14 mouse cellular contexts compared by ENCODE assay signal in genomic region chr12:104822838-104823599, GRCm38 (mm10). TPM values are rescaled to one million over a fixed set of nuclear protein-coding genes. Genes with fewer than 3 reads are reported as not detected.
A peak's percentile ranks its signal among the peaks of the same experiment; 100 is the strongest.
DNase-seq lines count a peak whose midpoint lies in the region; ATAC-seq and TF ChIP-seq lines count a peak whose summit lies in the region.
"Had no signal": no experiment of that assay in that cellular context is flagged by ENCODE, and none has a peak within 500 bp of the region (broad histone marks: within the 10 kb centered on the region; RNA-seq: fewer than 3 reads in every experiment).

No protein-coding gene starts in this region.

- no peak overlapping the region for H3K9ac ChIP-seq in forebrain, postnatal 0 days
- H3K9ac ChIP-seq in liver, embryonic 12.5 days, result 0 out of 2 replicates have a peak overlapping the region, but pooled peaks have one; percentile 23
- no peak overlapping the region for H3K9ac ChIP-seq in kidney, postnatal 0 days (ENCODE audit: low read depth, low read length)
- H3K9ac ChIP-seq in heart, embryonic 12.5 days, result no peak overlapping the region
- H3K9ac ChIP-seq: heart, embryonic 15.5 days; midbrain, embryonic 12.5 days had no signal

- H3K36me3 ChIP-seq in forebrain, postnatal 0 days (ENCODE audit: insufficient read depth), result no peaks in the 10 kb centered on the region
- H3K36me3 ChIP-seq in forebrain, embryonic 10.5 days (replicated peaks), result no peaks in the 10 kb centered on the region
- H3K36me3 ChIP-seq in liver, embryonic 12.5 days, result no peaks in the 10 kb centered on the region
- H3K36me3 ChIP-seq in kidney, postnatal 0 days (ENCODE audit: insufficient read depth, low read length), result no peaks in the 10 kb centered on the region
- no peaks in the 10 kb centered on the region for H3K36me3 ChIP-seq in heart, embryonic 12.5 days
- H3K36me3 ChIP-seq: heart, embryonic 15.5 days; midbrain, embryonic 12.5 days had no signal

- TF ChIP-seq CTCF in forebrain, postnatal 0 days (IDR thresholded peaks at IDR 0.05; ENCODE audit: low read depth), result peak; percentile 23; the same call in 1 of the 2 replicates
- peak; percentile 30; the same call in 1 of the 2 replicates for TF ChIP-seq CTCF in kidney, postnatal 0 days (IDR thresholded peaks at IDR 0.05; ENCODE audit: low read depth)

- ATAC-seq in forebrain, postnatal 0 days, result no peak
- ATAC-seq in liver, embryonic 12.5 days, result no peak
- 0 out of 2 replicates have a peak, but pooled peaks have one; percentile 41 for ATAC-seq in kidney, postnatal 0 days (replicated peaks; ENCODE audit: low FRiP score, low read depth)
- ATAC-seq in megakaryocyte progenitor cell, adult 5-6 weeks (replicated peaks; ENCODE audit: poor library complexity), result peak; percentile 32; the same call in 1 of the 2 replicates
- ATAC-seq in heart, embryonic 12.5 days (ENCODE audit: insufficient number of reproducible peaks, low FRiP score), result no peak
- ATAC-seq: forebrain, embryonic 16.5 days had no signal

- H3K9me3 ChIP-seq in forebrain, postnatal 0 days (ENCODE audit: low read length), result no peaks in the 10 kb centered on the region
- H3K9me3 ChIP-seq in forebrain, embryonic 10.5 days, result no peaks in the 10 kb centered on the region
- H3K9me3 ChIP-seq in liver, embryonic 12.5 days (replicated peaks), result no peaks in the 10 kb centered on the region
- no peaks in the 10 kb centered on the region for H3K9me3 ChIP-seq in kidney, postnatal 0 days (replicated peaks; ENCODE audit: low read length)
- H3K9me3 ChIP-seq in heart, embryonic 12.5 days (replicated peaks), result no peaks in the 10 kb centered on the region
- H3K9me3 ChIP-seq: heart, embryonic 15.5 days; midbrain, embryonic 12.5 days had no signal

- H3K27ac ChIP-seq in forebrain, postnatal 0 days (ENCODE audit: low read depth, low read length), result no peak overlapping the region
- no peak overlapping the region for H3K27ac ChIP-seq in forebrain, embryonic 10.5 days
- peak overlapping the region; percentile 95 for H3K27ac ChIP-seq in liver, embryonic 12.5 days
- 0 out of 2 replicates have a peak overlapping the region, but pooled peaks have one; percentile 68 for H3K27ac ChIP-seq in kidney, postnatal 0 days
- no peak overlapping the region for H3K27ac ChIP-seq in heart, embryonic 12.5 days (ENCODE audit: poor library complexity, severe bottlenecking)
- H3K27ac ChIP-seq: midbrain, embryonic 12.5 days had no signal

- 90% methylated on average over 10 of the region's 10 CpGs for WGBS in forebrain, postnatal 0 days
- 91% methylated on average over 10 of the region's 10 CpGs for WGBS in forebrain, embryonic 10.5 days
- 81% methylated on average over 10 of the region's 10 CpGs for WGBS in liver, embryonic 12.5 days (ENCODE audit: insufficient replicate concordance)
- 80% methylated on average over 10 of the region's 10 CpGs for WGBS in kidney, postnatal 0 days
- 79% methylated on average over 10 of the region's 10 CpGs for WGBS in heart, embryonic 12.5 days

- H3K4me3 ChIP-seq in forebrain, postnatal 0 days (ENCODE audit: low read depth, low read length), result no peak overlapping the region
- no peak overlapping the region for H3K4me3 ChIP-seq in forebrain, embryonic 10.5 days
- no peak overlapping the region for H3K4me3 ChIP-seq in liver, embryonic 12.5 days
- no peak overlapping the region for H3K4me3 ChIP-seq in kidney, postnatal 0 days (replicated peaks; ENCODE audit: low read depth, low read length)
- H3K4me3 ChIP-seq in heart, embryonic 12.5 days, result no peak overlapping the region
- H3K4me3 ChIP-seq: heart, embryonic 15.5 days; midbrain, embryonic 12.5 days had no signal

- DNase-seq in forebrain, postnatal 0 days, result no peak
- DNase-seq in forebrain, embryonic 10.5 days (ENCODE audit: extremely low spot score, low spot score), result no peak
- no peak for DNase-seq in liver
- DNase-seq in kidney, postnatal 0 days (ENCODE audit: low spot score), result no peak
- DNase-seq in heart, adult 8-10 months (ENCODE audit: low spot score), result no peak
- DNase-seq: cerebellum, adult 2 months; gastrocnemius, postnatal 36 days; right cerebral cortex, postnatal 14 days had no signal

- H3K4me2 ChIP-seq in forebrain, postnatal 0 days (ENCODE audit: low read depth), result no peak overlapping the region
- no peak overlapping the region for H3K4me2 ChIP-seq in liver, embryonic 12.5 days
- no peak overlapping the region for H3K4me2 ChIP-seq in kidney, postnatal 0 days (ENCODE audit: low read length)
- H3K4me2 ChIP-seq in heart, embryonic 12.5 days, result no peak overlapping the region
- H3K4me2 ChIP-seq: heart, embryonic 15.5 days; midbrain, embryonic 12.5 days had no signal

- H3K4me1 ChIP-seq in forebrain, postnatal 0 days (ENCODE audit: insufficient read depth), result no peaks in the 10 kb centered on the region
- H3K4me1 ChIP-seq in forebrain, embryonic 10.5 days, result peaks cover 57% of the 10 kb centered on the region
- peaks cover 43% of the 10 kb centered on the region for H3K4me1 ChIP-seq in liver, embryonic 12.5 days
- H3K4me1 ChIP-seq in kidney, postnatal 0 days (replicated peaks; ENCODE audit: insufficient read depth, low read length), result peaks cover 34% of the 10 kb centered on the region; the same call in 1 of the 2 replicates
- H3K4me1 ChIP-seq in heart, embryonic 12.5 days (replicated peaks), result peaks cover 69% of the 10 kb centered on the region

- H3K27me3 ChIP-seq in forebrain, postnatal 0 days (ENCODE audit: insufficient read depth, low read length), result no peaks in the 10 kb centered on the region
- H3K27me3 ChIP-seq in forebrain, embryonic 10.5 days (ENCODE audit: poor library complexity, severe bottlenecking), result no peaks in the 10 kb centered on the region
- H3K27me3 ChIP-seq in liver, embryonic 12.5 days (replicated peaks), result peaks cover 13% of the 10 kb centered on the region; the same call in 1 of the 2 replicates
- no peaks in the 10 kb centered on the region for H3K27me3 ChIP-seq in kidney, postnatal 0 days (ENCODE audit: insufficient read depth, low read length)
- no peaks in the 10 kb centered on the region for H3K27me3 ChIP-seq in heart, embryonic 12.5 days (replicated peaks)
- H3K27me3 ChIP-seq: heart, embryonic 15.5 days; midbrain, embryonic 12.5 days had no signal

RNA-seq across cellular contexts. Expression of gene Clmn, which starts 41.9 kb away (rescaled TPM):
- 1.8 and 2.0 TPM in 2 replicates for total RNA-seq in forebrain, postnatal 0 days (2014; rRNA removed)
- 1.2 and 1.8 TPM in 2 replicates for polyA plus RNA-seq in forebrain, postnatal 0 days (2015; fragmentation: Nextera tagmentation; extraction: Ambion mirVana)
- polyA plus RNA-seq in forebrain, embryonic 10.5 days (2016; fragmentation: Nextera tagmentation; extraction: Ambion mirVana), result 1.6 and 2.1 TPM in 2 replicates
- 0.37 and 0.38 TPM in 2 replicates for polyA plus RNA-seq in liver, embryonic 12.5 days (2016; fragmentation: Nextera tagmentation; extraction: Ambion mirVana)
- polyA plus RNA-seq in kidney, postnatal 0 days (2015; fragmentation: Nextera tagmentation; extraction: Ambion mirVana), result 6.0 and 7.3 TPM in 2 replicates
- 0.10 TPM in 1 of 2 replicates, not detected in the other for total RNA-seq in megakaryocyte progenitor cell, adult 5-6 weeks (2015)
- not detected in 2 replicates for total RNA-seq in megakaryocyte progenitor cell, adult 5-6 weeks (2017)
- polyA plus RNA-seq in heart, embryonic 12.5 days (2016; fragmentation: Nextera tagmentation; extraction: Ambion mirVana), result 0.56 and 1.3 TPM in 2 replicates
- 1 to 10 TPM; 1.8 to 2.4 (median 2.1) TPM for total RNA-seq in heart, adult 8-10 months (2022)

Comparison
In these comparisons a context has a peak if more than half of its experiments do, and no peak if none do; other contexts are left out.
1. ATAC-seq: peak in kidney, postnatal 0 days (single experiment) and megakaryocyte progenitor cell, adult 5-6 weeks (single experiment); none in forebrain, postnatal 0 days (single experiment), liver, embryonic 12.5 days (single experiment) and heart, embryonic 12.5 days (single experiment).
2. H3K27ac ChIP-seq: peak in liver, embryonic 12.5 days (single experiment) and kidney, postnatal 0 days (single experiment); none in forebrain, postnatal 0 days (single experiment), forebrain, embryonic 10.5 days (single experiment) and heart, embryonic 12.5 days (single experiment).